Mouse (Mus musculus): ENCODE data around the gene Irgm1.

DNA sequence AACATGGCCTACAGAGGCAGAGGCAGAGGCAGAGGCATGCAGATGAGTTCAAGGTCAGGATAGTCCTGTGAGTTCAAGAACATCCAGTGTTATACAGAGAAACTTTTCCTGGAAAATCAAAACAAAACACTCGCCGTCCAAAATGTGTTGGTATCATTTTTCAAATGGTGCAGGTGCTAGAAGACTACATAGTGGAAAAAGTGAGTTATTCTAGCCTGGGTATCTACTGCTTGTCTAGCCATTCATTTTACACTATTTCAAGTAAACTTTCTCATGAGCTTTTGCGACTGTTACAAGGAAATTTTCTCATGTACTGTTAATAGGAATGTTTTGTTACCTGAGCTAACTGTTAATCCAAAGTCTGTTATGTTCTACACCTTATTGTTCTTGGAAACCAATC, 46.9 kb upstream of the Irgm1 start:
- no peak for TF ChIP-seq POLR2A (IDR thresholded peaks at IDR 0.05; ENCODE audit: control insufficient read depth, extremely low read depth, insufficient read depth, low read length, poor library complexity)
- TF ChIP-seq CTCF (IDR thresholded peaks at IDR 0.05; ENCODE audit: borderline replicate concordance, control insufficient read depth, extremely low read depth, insufficient read depth, low read length, poor library complexity), result no peak

All from thymus, adult 2 months (tissue).